Mouse (Mus musculus) frontal cortex, postnatal 25 days (tissue): Measurements from ENCODE around the gene Hacl1.
A peak's percentile ranks its signal among the peaks of the same experiment; 100 is the strongest.

Experiments
- DNase-seq, 2 experiments: peaks; one replicate each; pipeline ENCODE4 v3.0.0; 2022; ENCODE audit warnings: low spot score in 2 of 2

Hacl1 gene

DNA sequence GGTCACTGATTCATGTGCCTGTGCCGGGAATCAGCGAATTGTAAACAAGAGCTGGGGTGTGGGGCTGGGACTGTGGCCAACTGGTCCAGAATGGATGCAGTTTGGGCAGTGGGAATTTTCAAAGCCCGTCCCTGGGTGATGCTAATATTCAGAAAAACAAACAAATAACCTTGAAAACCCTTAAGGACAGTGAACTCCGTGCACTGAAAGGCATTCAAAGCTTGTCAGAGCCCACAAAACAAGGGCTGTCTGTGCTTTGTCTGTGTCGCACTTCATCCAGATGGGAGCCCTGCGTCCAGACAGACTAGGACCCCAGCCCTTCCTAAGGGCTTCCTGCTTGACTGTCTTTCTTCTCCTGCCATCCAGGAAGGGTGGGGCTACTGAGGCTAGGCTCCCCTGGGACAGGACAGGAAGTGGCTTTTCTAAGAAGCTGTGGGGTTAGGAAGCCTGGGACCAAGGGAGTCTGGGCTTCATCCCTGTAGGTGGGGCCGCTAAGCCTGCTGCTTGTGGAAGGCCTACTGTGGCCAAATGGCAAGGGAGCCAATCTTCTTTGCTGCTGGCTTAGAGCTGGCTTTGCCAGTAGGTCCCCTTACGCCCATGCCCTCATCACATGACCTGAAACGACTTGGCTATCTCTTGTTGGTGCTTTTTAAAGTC lies 21.6 kb upstream of the Hacl1 start:
- DNase-seq = peak in 1 of 2 experiments; percentile 55

DNA sequence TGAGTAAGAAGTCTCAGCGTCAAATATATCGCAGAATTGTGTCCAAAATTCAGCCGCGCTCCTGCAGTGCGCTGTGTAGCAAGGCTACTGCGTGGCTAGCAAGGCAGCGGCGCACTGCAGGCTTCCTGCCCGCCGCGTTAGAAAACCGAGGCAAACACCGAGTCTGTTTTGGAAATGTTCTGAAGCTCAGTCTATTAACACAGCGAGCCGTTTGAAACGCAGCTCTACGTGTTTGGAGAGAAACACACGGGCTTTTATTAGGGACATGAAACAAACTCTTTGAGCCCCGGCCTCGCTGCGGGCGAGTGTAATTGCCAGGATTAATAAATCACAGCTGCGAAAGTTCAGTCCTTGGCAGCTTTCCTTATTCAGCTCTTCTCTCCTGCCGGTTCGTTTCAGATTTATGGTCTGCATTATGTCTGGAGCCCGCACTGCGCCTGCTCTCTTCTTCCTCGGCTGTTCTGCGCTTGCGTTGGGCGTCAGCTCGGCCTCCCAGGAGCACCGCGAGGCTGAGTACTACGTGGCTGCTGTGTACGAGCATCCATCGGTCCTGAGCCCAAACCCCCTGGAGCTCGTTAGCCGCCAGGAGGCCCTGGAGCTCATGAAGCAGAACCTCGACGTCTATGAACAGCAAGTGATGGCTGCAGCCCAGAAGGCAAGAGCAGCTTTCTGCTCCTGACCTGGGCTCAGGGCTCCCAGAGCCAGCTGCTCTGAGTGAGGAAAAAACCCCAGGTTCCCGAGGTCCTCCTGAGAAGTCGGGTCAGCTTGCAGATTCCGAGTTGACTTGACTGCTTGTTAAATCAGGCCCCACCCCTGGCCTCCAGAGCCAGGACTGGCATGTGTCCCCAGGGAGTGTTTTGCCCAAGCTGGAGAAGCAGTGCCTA lies 20.8 kb upstream of the Hacl1 start:
- peak; percentile 83 to 84 for DNase-seq

GRCm38 (mm10) chr14:31660312-31661093 lies 19.4 kb upstream of the Hacl1 start:
- no peak for DNase-seq

DNA sequence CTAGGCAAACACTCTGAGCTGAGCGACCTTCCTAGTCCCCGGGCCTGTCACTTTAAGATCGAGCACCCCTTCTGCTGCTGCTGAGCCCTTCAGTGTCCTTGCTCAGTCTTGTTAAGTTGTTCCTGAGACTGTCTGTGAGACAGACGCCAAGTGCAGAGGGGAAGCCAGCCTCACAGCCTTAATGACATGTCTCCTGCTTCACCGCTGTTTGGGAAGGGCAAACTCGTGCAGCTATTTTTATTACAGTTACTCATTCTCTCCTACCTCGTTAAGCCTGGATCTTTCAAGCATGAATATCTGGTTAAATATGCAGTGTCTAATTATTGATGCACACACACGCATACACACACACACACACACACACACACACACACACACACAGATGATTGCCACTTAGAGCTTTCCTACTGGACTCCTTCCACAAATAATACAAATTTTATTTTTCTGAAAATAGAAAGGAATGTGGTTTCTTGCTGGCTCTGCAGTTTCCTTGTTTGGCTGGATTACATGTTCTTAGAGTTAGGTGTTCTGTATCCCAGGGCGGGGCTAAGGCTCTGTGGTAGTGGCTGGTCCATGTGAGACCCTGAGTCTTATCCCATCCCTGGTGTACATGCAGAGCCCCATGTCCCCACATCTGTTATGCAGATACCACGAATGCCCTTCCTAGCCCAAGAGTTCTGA lies 18.6 kb upstream of the Hacl1 start:
- peak in 1 of 2 experiments; percentile 37 for DNase-seq

- DNase-seq = no peak
These were observed 17.1 kb upstream of the Hacl1 start for GRCm38 (mm10) chr14:31658126-31658680.

DNA sequence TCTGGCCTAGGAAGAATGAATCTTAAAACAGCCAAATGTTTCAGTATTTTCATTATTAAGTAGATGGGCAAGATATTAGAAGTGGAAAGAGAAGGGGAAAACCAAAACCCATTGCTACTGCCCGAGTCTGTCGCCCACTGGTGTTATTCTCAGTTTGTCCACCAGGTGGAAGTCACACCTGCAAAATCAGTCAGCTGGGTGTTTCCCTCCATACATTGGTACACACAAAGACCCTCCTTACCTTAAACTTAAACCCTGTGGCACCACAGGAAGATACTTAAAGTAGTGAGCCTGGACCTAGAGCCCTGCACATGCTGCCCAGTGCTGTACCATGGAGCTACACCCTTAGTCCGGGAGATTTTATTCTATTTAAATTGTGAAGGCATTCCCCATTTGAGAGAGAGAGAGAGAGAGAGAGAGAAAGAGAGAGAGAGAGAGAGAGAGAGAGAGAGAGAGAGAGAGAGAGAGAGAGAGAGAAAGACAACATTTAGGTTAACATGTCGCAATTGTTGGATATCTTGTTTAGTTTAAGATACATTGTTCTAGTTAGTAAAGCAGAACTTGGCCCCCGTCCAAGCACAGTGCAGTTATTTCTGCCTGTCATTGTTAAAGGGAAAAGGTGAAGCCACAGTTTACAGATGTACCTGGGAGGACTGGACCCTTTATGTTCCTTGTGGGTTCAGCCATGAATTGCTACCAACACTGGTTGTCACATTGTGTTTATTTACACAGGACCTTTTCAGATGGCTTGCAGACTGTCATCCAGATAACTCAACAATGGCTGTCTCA lies 16.0 kb upstream of the Hacl1 start:
- DNase-seq = peak; percentile 68 to 71

DNA sequence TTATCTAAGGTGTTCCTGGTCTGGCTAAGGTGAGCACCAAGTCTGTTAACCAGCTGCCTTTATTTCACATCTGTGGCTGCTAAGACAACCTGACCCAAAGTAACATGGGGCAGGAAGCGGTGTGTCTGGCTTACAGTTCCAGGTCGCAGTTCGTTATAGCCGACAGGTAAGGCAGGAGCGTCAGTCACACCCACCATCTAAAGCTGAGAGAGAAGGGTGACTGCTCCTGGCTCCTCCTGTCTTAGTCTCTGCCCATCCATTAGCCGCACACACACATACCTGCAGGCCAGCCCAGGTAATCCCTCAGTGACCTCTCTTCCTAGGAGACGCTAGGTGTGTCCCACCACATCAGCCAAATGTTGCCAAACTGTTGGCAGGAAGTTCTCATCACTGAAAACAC lies 15.3 kb upstream of the Hacl1 start:
- no peak for DNase-seq

DNA sequence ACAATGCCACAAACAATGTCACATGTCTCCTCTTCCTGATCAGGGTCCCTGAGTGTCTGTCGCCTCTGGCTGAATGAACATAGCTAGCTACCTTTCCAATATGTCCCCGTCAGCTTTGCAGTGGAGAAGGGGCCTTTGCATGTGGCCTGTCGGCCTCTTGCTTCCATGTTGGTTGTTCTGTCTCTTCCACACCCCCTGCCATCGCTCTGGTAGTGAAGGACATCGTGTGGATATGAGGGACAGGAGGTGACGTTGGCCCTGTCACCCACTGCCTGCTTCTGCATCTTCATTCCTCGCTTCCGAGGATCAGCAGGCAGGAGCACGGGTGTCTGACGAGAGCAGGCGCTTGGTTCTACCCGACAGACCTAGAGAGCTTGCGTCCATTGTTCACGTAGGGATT lies 14.3 kb upstream of the Hacl1 start:
- DNase-seq = no peak

DNA sequence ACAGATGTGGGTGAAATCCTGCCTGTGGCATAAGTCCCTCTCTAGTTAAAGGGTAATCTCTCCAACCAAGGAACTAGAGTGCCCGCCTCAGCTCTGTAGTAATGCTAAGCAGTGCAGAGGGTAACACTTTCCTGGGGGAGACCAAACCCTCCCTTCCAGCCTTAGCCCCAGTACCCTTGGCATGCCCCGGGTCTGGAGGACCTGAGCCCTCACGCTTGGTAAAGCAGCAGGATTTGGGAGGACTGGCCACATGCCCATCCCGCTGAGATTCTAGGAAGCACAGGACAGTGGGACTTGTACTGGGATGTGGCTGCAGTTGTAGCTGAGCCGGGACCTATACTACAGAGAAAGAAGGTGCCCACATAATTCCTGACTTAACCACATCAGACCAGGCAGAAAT lies 13.7 kb upstream of the Hacl1 start:
- DNase-seq = no peak

- DNase-seq = no peak
These were observed 12.2 kb upstream of the Hacl1 start for GRCm38 (mm10) chr14:31653101-31653875.

DNA sequence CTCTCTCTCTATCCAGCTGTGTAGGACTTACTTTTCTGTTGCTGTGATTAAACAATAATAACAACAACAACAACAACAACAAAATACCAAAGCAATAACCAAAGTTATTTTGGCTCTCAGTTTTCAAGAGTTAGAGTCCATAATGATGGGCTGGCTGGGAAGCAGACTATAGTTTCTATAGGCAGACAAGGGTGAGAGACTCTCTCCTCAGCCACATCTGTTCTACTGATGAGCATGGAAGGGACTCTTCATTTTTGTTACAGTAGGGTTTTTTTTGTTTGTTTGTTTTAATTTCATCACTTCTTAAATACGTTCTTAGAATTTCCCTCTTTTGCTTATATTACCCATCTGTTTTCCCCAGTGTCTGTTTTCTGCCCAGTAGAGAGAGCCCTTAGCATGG lies 11.5 kb upstream of the Hacl1 start:
- DNase-seq = no peak

DNA sequence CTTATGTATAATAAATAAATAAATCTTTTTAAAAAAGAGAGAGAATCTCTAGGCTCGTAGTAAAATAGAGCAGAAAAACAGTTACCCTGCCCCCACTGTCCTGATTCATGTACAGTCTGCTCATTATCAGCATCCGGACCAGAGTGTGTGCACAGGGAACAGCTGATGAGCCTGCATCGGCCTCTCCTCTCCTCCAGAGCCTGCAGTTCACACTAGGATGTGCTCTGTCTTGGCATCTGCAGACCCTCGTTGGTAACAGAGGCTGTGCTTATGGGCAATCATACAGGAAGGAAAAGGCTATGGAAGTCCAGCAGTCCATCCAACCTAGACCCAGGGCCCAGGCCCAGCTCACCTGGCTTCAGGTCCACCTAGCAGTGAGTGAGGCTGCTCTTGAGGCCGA lies 11.0 kb upstream of the Hacl1 start:
- no peak for DNase-seq

GRCm38 (mm10) chr14:31651206-31651605 lies 10.1 kb upstream of the Hacl1 start:
- DNase-seq = no peak

GRCm38 (mm10) chr14:31650347-31650746 lies 9.3 kb upstream of the Hacl1 start:
- DNase-seq = no peak

GRCm38 (mm10) chr14:31647991-31648390 lies 6.9 kb upstream of the Hacl1 start:
- no peak for DNase-seq

DNA sequence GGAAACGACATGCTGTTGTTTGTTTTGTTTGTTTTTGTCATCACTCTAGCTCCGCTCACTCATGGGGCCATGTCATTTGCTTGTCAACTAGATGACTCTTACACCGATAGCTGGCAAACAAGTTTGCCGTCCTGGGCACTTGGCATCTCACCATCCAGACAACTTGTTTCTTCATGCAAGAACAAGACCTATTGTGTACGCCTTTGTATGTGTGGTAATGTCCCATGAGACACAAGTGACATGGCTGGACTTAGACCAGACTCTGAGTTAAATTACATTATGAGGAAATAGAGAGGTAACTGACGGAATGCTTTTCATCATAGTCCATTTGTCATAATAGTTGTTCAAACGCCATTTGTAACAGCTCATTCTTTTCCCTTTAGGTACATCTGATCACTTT lies 4.8 kb upstream of the Hacl1 start:
- DNase-seq = no peak

- no peak for DNase-seq
These were observed 4.0 kb upstream of the Hacl1 start for GRCm38 (mm10) chr14:31644931-31645547.

DNA sequence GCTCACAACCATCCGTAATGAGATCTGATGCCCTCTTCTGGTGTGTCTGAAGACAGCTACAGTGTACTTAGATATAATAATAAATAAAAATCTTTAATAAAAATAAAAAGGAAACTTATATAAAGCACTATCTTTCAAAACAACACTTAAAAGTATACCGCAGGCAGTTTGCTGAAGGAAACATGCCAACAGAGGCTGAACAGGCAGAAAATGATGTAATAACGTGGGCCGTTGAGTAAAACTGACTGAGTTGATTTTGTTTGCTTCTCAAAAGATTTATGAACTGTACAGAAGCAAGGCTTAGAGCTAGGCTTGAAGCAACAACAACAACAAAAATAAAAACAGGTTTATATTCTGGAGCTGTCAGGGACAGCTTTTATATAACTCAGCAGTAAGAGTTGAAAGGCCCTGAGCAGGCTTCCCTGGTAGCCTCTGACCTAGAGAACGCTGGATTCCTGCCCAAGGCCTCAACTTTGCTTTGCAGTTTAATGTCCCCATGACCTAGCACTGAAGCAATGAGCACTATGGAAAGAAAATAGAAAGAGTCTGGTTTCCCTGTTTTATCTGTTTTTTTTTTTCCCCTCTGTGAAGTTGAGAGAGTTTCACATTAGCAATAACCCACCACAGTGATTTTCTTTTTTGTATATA lies 3.2 kb upstream of the Hacl1 start:
- DNase-seq = no peak
